Mouse (Mus musculus) limb, embryonic 11.5 days (tissue): Measurements from ENCODE around the gene Tgif1. TPM values are rescaled to one million over a fixed set of nuclear protein-coding genes. Genes with fewer than 3 reads are reported as not detected.

Experiments
- ATAC-seq: fragments of 200-750 bp; cut with Nextera tagmentation; 2 replicates; pipeline ENCODE4 v1.8.0; 2017; ENCODE audit warnings: low read depth; ENCODE audit not compliant: insufficient number of reproducible peaks, low FRiP score, low TSS enrichment
- DNase-seq: peaks from one replicate; pipeline ENCODE4 v3.0.0-alpha.2; 2015; ENCODE audit warnings: low spot score
- H3K27ac ChIP-seq: fragments of 300-500 bp; sonication (generic); replicated peaks from 2 replicates; pipeline ENCODE4 v1.5.1; 2014; ENCODE audit warnings: low read depth, mild to moderate bottlenecking, low read length
- H3K27me3 ChIP-seq: fragments of 300-500 bp; sonication (generic); 2 replicates; pipeline ENCODE4 v1.6.1; 2014; ENCODE audit warnings: mild to moderate bottlenecking, low read length, mixed read lengths; ENCODE audit not compliant: control insufficient read depth, insufficient read depth
- H3K36me3 ChIP-seq: fragments of 300-500 bp; sonication (generic); 2 replicates; pipeline ENCODE4 v1.6.1; 2014; ENCODE audit warnings: mild to moderate bottlenecking, low read length, moderate library complexity, mixed read lengths; ENCODE audit not compliant: control insufficient read depth, insufficient read depth
- H3K4me1 ChIP-seq: fragments of 300-500 bp; sonication (generic); 2 replicates; pipeline ENCODE4 v1.6.1; 2014; ENCODE audit warnings: low read length, mixed read lengths; ENCODE audit not compliant: control insufficient read depth, insufficient read depth
- H3K4me2 ChIP-seq: fragments of 300-500 bp; sonication (generic); 2 replicates; pipeline ENCODE4 v1.6.1; 2014; ENCODE audit warnings: low read depth, mild to moderate bottlenecking, moderate library complexity; ENCODE audit not compliant: severe bottlenecking
- H3K4me3 ChIP-seq: fragments of 300-500 bp; sonication (generic); 2 replicates; pipeline ENCODE4 v1.5.1; 2014; ENCODE audit warnings: low read depth, low read length
- H3K9ac ChIP-seq: fragments of 300-500 bp; sonication (generic); 2 replicates; pipeline ENCODE4 v1.6.1; 2014; ENCODE audit warnings: mild to moderate bottlenecking, low read length
- H3K9me3 ChIP-seq: fragments of 300-500 bp; sonication (generic); 2 replicates; pipeline ENCODE4 v1.6.1; 2016; ENCODE audit warnings: low read length; ENCODE audit not compliant: control insufficient read depth
- WGBS: fragments of 180-500 bp; shearing (Covaris S2); extraction: QIAGEN DNeasy Blood & Tissue Kit; methylation state at CpG from one replicate; pipeline ENCODE4 v1.1.7; 2014; 5-methylcytosine and 5-hydroxymethylcytosine counted together
- polyA plus RNA-seq: library from polyadenylated mRNA; unstranded; fragments of >200 nt; fragmentation: Nextera tagmentation; extraction: Ambion mirVana; gene quantifications from 2 replicates; pipeline ENCODE4 v1.2.1, GENCODE M21; 2014

The Tgif1 gene
- polyA plus RNA-seq = 102 and 106 TPM in 2 replicates

- Histone ChIP-seq H3K36me3 (no peaks in the 10 kb centered on the region), H3K27me3 (no peaks in the 10 kb centered on the region), H3K9me3 (no peaks in the 10 kb centered on the region), H3K27ac (peak within 1 kb of the TSS; percentile 99), H3K9ac (peak within 1 kb of the TSS; percentile 81), H3K4me1 (peaks cover 3% of the 10 kb centered on the region; the same call in 1 of the 2 replicates), H3K4me2 (peak within 1 kb of the TSS; percentile 94), H3K4me3 (peak within 1 kb of the TSS; percentile 61)
- ATAC-seq = peak; percentile 6
- DNase-seq = peak; percentile 84
- under 1% methylated on average over 29 of the region's 29 CpGs for WGBS
Observed at GRCm38 (mm10) chr17:70853436-70853905, at the start of gene Tgif1. Tgif1 (minus strand) TSS chr17:70853546.

DNA sequence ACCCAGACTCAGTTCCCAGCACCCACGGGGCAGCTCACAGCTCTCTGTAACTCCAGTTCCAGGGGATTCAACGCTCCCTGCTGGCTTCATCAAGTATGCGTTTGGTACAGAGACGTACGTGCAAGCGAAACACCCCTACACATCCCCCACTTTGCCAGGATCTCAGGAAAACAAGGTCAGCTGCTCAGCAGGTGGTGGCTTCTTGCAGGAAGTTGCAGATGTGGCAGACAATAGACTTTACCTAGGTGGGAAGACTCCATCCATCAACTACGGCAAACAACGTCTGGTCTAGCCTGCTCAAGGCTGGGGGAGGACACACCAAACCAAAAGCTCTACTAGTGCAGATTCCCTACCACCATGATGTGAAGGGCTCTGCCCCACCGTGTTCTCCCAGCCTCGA is 47.3 kb upstream of the Tgif1 start:
- Histone ChIP-seq H3K4me3 (no peak overlapping the region), H3K27me3 (no peaks in the 10 kb centered on the region), H3K4me1 (no peaks in the 10 kb centered on the region), H3K9ac (no peak overlapping the region), H3K9me3 (no peaks in the 10 kb centered on the region), H3K36me3 (no peaks in the 10 kb centered on the region), H3K27ac (no peak overlapping the region), H3K4me2 (no peak overlapping the region)
- WGBS = 79% methylated on average over 10 of the region's 10 CpGs
- ATAC-seq (no peak), DNase-seq (no peak)

DNA sequence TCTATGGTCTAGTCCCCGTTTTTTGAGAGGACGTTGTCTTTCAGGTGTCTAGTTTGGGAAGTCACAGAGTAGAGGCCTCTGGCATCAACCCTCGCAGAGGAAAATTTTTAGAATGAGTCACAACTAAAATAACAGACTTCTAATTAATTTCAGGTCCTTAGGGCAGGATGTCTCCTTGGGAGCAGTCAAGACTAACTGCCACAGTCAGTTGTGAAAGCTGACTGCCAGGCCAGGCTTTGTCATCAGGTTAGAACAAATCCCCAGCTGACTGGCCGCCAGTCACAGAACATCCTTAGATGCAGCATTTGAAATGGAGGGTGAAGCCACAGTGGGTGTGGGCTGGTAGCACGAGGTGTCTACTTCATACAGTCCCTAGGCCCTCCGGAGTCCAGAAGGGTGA is 46.3 kb upstream of the Tgif1 start:
- H3K9me3 ChIP-seq = no peaks in the 10 kb centered on the region
- H3K9ac ChIP-seq = no peak overlapping the region
- ATAC-seq (no peak), DNase-seq (no peak)
- H3K4me3 ChIP-seq = no peak overlapping the region
- no peak overlapping the region for H3K27ac ChIP-seq
- H3K4me1 ChIP-seq = no peaks in the 10 kb centered on the region
- H3K36me3 ChIP-seq = no peaks in the 10 kb centered on the region
- no peaks in the 10 kb centered on the region for H3K27me3 ChIP-seq
- no peak overlapping the region for H3K4me2 ChIP-seq
- whole genome bisulfite sequencing = 88% methylated on average over 6 of the region's 6 CpGs

GRCm38 (mm10) chr17:70894867-70895266 is 41.5 kb upstream of the Tgif1 start:
- no peaks in the 10 kb centered on the region for H3K27me3 ChIP-seq
- H3K36me3 ChIP-seq = no peaks in the 10 kb centered on the region
- H3K4me3 ChIP-seq = no peak overlapping the region
- no peaks in the 10 kb centered on the region for H3K4me1 ChIP-seq
- no peak for DNase-seq
- ATAC-seq = no peak
- no peak overlapping the region for H3K9ac ChIP-seq
- H3K9me3 ChIP-seq = no peaks in the 10 kb centered on the region
- H3K4me2 ChIP-seq = no peak overlapping the region
- WGBS = 72% methylated on average over 9 of the region's 9 CpGs
- H3K27ac ChIP-seq = no peak overlapping the region

DNA sequence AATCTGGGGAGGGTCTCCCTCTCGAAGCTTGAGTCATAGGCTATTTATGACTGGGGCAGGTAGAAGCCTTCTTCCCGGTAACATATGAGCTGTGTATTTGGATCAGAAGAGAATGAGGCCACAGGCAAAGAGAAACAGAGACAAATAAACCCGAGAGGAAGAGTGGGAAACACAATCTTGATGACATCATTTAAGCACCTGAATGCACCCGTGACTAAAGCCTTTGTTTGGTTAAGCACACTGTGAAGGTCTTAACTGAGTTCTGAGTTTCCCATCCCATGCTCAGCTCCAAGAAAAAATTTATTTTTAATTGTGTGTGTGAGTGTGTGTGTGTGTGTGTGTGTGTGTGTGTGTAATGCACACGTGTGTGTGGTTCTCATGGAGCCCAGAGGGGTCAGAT is 39.8 kb upstream of the Tgif1 start:
- WGBS = 73% methylated on average over 5 of the region's 5 CpGs
- H3K27ac ChIP-seq = no peak overlapping the region
- H3K9ac ChIP-seq = no peak overlapping the region
- ATAC-seq (no peak), DNase-seq (no peak)
- no peaks in the 10 kb centered on the region for H3K36me3 ChIP-seq
- no peak overlapping the region for H3K4me3 ChIP-seq
- no peak overlapping the region for H3K4me2 ChIP-seq
- H3K27me3 ChIP-seq = no peaks in the 10 kb centered on the region
- H3K9me3 ChIP-seq = no peaks in the 10 kb centered on the region
- no peaks in the 10 kb centered on the region for H3K4me1 ChIP-seq

DNA sequence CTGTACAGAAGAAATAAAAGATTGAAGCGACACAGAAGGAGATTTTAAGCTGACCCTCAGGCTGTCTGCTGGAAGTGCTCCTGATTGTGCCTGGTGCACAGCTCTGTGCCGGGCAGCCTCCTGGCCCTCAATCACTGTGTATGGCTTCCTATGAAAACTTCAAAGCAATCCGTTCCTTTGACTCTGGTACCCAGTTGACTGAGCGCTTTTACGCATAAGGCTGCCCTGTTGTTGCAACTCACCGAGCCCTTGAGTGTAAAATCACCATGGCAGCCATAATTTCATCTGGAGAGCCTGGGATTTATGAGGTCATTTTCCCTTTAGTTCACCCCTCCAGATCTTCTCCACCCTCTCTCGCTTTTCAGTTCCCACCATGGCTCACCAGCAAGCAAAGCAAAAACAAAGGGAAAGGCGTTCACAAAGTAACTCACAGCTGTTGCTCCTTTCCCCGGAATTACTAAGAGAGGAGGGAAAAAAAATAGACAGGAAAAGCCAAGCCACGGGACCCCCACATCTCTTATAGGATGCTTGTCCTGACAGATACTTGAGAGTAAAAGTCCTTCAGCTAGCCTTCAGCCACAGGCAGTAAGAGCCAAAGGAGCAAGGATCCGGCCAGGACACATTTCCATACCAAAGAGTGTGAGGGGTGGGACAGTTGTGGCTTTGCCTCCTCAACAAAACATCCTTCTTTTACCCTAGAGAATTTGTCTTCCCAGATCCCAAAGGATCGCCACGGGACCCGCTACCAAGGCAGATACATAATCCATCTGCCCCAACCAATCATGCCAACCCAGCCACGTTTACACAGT is 39.1 kb upstream of the Tgif1 start:
- no peaks in the 10 kb centered on the region for H3K9me3 ChIP-seq
- ATAC-seq (no peak), DNase-seq (peak; percentile 24)
- no peak overlapping the region for H3K9ac ChIP-seq
- no peaks in the 10 kb centered on the region for H3K4me1 ChIP-seq
- no peak overlapping the region for H3K4me3 ChIP-seq
- 27% methylated on average over 15 of the region's 15 CpGs for WGBS
- no peaks in the 10 kb centered on the region for H3K36me3 ChIP-seq
- H3K27me3 ChIP-seq = no peaks in the 10 kb centered on the region
- no peak overlapping the region for H3K27ac ChIP-seq
- H3K4me2 ChIP-seq = no peak overlapping the region

- Histone ChIP-seq H3K9me3 (no peaks in the 10 kb centered on the region), H3K9ac (no peak overlapping the region), H3K4me2 (no peak overlapping the region), H3K36me3 (no peaks in the 10 kb centered on the region), H3K27ac (no peak overlapping the region), H3K27me3 (no peaks in the 10 kb centered on the region), H3K4me1 (no peaks in the 10 kb centered on the region), H3K4me3 (no peak overlapping the region)
- no peak for DNase-seq
- 76% methylated on average over 8 of the region's 8 CpGs for WGBS
- no peak for ATAC-seq
Observed at GRCm38 (mm10) chr17:70890571-70890970, 37.2 kb upstream of the Tgif1 start.

GRCm38 (mm10) chr17:70888657-70889056 is 35.3 kb upstream of the Tgif1 start:
- no peak overlapping the region for H3K4me2 ChIP-seq
- no peaks in the 10 kb centered on the region for H3K4me1 ChIP-seq
- no peak overlapping the region for H3K9ac ChIP-seq
- DNase-seq (no peak), ATAC-seq (no peak)
- no peak overlapping the region for H3K4me3 ChIP-seq
- H3K36me3 ChIP-seq = no peaks in the 10 kb centered on the region
- 88% methylated on average over 10 of the region's 10 CpGs for WGBS
- no peaks in the 10 kb centered on the region for H3K27me3 ChIP-seq
- H3K9me3 ChIP-seq = no peaks in the 10 kb centered on the region
- no peak overlapping the region for H3K27ac ChIP-seq
